ENCODE assay signal across 8 mouse cellular contexts in the genomic region with DNA sequence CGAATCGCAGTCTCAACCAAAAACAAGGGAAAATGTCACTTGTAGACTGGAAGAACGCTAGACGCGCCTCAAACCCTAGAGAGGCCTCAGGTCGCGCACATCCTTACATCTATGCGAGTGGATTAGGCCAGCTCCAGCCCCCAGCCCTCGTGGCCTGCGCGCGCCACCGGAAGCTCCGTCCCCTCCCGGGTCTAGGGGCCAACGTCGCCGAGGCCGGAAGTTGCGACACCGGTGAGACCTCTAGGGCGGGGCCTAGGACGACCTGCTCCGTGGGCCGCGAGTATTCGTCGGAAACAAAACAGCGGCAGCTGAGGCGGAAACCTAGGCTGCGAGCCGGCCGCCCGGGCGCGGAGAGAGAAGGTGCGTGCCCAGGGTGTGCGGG. TPM values are rescaled to one million over a fixed set of nuclear protein-coding genes. Genes with fewer than 3 reads are reported as not detected.
DNase-seq lines count a peak whose midpoint lies in the region; ATAC-seq lines count a peak whose summit lies in the region.

Psen1 (plus strand) TSS at position 219 of the 382 bp plus-strand sequence.

- H3K4me2 ChIP-seq in hindbrain, embryonic 12.5 days (replicated peaks), result peak within 1 kb of the TSS; percentile 86

- WGBS in hindbrain, embryonic 12.5 days, result under 1% methylated on average over 38 of the region's 38 CpGs

- H3K36me3 ChIP-seq in hindbrain, embryonic 12.5 days, result peaks cover 9% of the 10 kb centered on the region; the same call in 1 of the 2 replicates

- H3K9ac ChIP-seq in hindbrain, embryonic 12.5 days, result peak within 1 kb of the TSS; percentile 88

- H3K27me3 ChIP-seq in hindbrain, embryonic 12.5 days, result no peaks in the 10 kb centered on the region

- DNase-seq in Muller cell, postnatal 12 days (ENCODE audit: inconsistent ontology term), result peak; percentile 96
- peak; percentile 93 for DNase-seq in cerebellum, adult 9-11 months
- peak; percentile 90 to 92 for DNase-seq in frontal cortex, postnatal 10 days (ENCODE audit: low spot score in 2 of 2)
- DNase-seq in layer of hippocampus, postnatal 14 days (ENCODE audit: low spot score in 2 of 2), result peak; percentile 92 to 95
- peak; percentile 95 for DNase-seq in lung, postnatal 14 days
- DNase-seq in retina, adult 2 months (ENCODE audit: low read depth, low spot score), result peak; percentile 84
- peak; percentile 90 to 93 for DNase-seq in thymus, postnatal 36 days

- H3K9me3 ChIP-seq in hindbrain, embryonic 12.5 days (replicated peaks), result no peaks in the 10 kb centered on the region

- H3K4me3 ChIP-seq in hindbrain, embryonic 12.5 days, result peak within 1 kb of the TSS; percentile 91

- ATAC-seq in hindbrain, embryonic 12.5 days (ENCODE audit: low FRiP score), result peak; percentile 99

- H3K27ac ChIP-seq in hindbrain, embryonic 12.5 days, result peak within 1 kb of the TSS; percentile 95

- peaks cover 19% of the 10 kb centered on the region for H3K4me1 ChIP-seq in hindbrain, embryonic 12.5 days

RNA-seq across cellular contexts. Expression of gene Psen1, which starts in this region (rescaled TPM):
- polyA plus RNA-seq in hindbrain, embryonic 12.5 days (2016; fragmentation: Nextera tagmentation; extraction: Ambion mirVana), result 77.5 and 80.0 TPM in 2 replicates
- 10 to 100 TPM; 60.5 to 67.4 TPM for total RNA-seq in layer of hippocampus, postnatal 14 days (2021)

Comparison
In these comparisons a context has a peak if more than half of its experiments do, and no peak if none do; other contexts are left out.
1. Peak in every context shown above with its lines: DNase-seq, ATAC-seq, H3K4me3 ChIP-seq and H3K27ac ChIP-seq.